Mouse (Mus musculus) heart, embryonic 13.5 days (tissue): Measurements from ENCODE around the gene Krt222. TPM values are rescaled to one million over a fixed set of nuclear protein-coding genes. Genes with fewer than 3 reads are reported as not detected.
A peak's percentile ranks its signal among the peaks of the same experiment; 100 is the strongest.

Experiments
- ATAC-seq: fragments of 200-750 bp; cut with Nextera tagmentation; 2 replicates; pipeline ENCODE4 v1.8.0; 2017; ENCODE audit warnings: moderate TSS enrichment; ENCODE audit not compliant: insufficient number of reproducible peaks, low FRiP score, low TSS enrichment; ENCODE audit errors: extremely low read depth
- H3K27ac ChIP-seq: fragments of 300-500 bp; sonication (generic); replicated peaks from 2 replicates; pipeline ENCODE4 v1.5.1; 2015; ENCODE audit warnings: moderate library complexity, mild to moderate bottlenecking, inconsistent platforms
- H3K27me3 ChIP-seq: fragments of 300-500 bp; sonication (generic); replicated peaks from 2 replicates; pipeline ENCODE4 v1.6.1; 2015; ENCODE audit warnings: mild to moderate bottlenecking, inconsistent platforms
- H3K36me3 ChIP-seq: fragments of 300-500 bp; sonication (generic); 2 replicates; pipeline ENCODE4 v1.6.1; 2015; ENCODE audit warnings: mild to moderate bottlenecking, inconsistent platforms
- H3K4me1 ChIP-seq: fragments of 300-500 bp; sonication (generic); 2 replicates; pipeline ENCODE4 v1.6.1; 2015; ENCODE audit warnings: inconsistent platforms
- H3K4me2 ChIP-seq: fragments of 300-500 bp; sonication (generic); 2 replicates; pipeline ENCODE4 v1.6.1; 2015; ENCODE audit warnings: inconsistent platforms, mild to moderate bottlenecking, moderate library complexity
- H3K4me3 ChIP-seq: fragments of 300-500 bp; sonication (generic); 2 replicates; pipeline ENCODE4 v1.5.1; 2015; ENCODE audit warnings: moderate library complexity, mild to moderate bottlenecking, inconsistent platforms
- H3K9ac ChIP-seq: fragments of 300-500 bp; sonication (generic); 2 replicates; pipeline ENCODE4 v1.6.1; 2015; ENCODE audit warnings: inconsistent platforms, mild to moderate bottlenecking, moderate library complexity
- H3K9me3 ChIP-seq: fragments of 300-500 bp; sonication (generic); 2 replicates; pipeline ENCODE4 v1.6.1; 2016; ENCODE audit warnings: inconsistent platforms
- WGBS: fragments of 180-500 bp; shearing (Covaris S2); methylation state at CpG from one replicate; pipeline ENCODE4 v1.1.7; 2015; ENCODE audit warnings: mixed read lengths; 5-methylcytosine and 5-hydroxymethylcytosine counted together
- polyA plus RNA-seq: library from polyadenylated mRNA; unstranded; fragments of >200 nt; fragmentation: Nextera tagmentation; extraction: Ambion mirVana; gene quantifications from 2 replicates; pipeline ENCODE4 v1.2.1, GENCODE M21; 2015

Gene Krt222
- polyA plus RNA-seq, result 1.7 and 1.9 TPM in 2 replicates

DNA sequence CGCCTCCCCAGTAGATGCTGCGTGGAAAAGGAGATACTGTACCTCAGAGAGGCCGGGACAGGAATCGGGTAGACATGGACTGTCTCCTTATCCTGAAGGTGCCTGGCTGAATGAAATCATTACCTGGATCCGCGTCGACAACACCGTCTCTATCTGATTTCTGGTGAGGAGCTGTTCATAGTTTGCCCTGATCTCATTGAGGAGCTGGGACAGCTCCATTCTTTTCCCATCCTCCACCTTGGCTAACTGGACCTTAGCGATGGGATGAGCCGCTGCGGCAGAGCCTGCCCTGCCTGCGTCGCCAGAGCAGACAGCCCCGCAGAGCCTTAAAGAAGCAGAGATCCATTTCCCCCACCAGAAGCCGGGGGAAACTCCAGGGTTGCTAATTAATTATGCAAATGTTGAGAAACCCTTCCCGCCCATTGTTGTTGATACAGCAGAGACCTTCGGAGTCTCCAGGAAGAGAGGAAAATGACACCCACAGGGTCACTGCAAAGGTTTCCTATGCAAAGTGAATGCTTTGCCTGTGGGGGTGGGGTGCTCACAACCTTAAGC is at the start of gene Krt222:
TSS of gene Krt222 (minus strand) at position 266 of the 555 bp plus-strand sequence.
- no peaks in the 10 kb centered on the region for H3K36me3 ChIP-seq
- peak within 1 kb of the TSS; percentile 73 for H3K9ac ChIP-seq
- 2% methylated on average over 17 of the region's 17 CpGs for WGBS
- H3K4me3 ChIP-seq, result peak within 1 kb of the TSS; percentile 53
- H3K27me3 ChIP-seq, result no peaks in the 10 kb centered on the region
- H3K9me3 ChIP-seq, result no peaks in the 10 kb centered on the region
- peaks cover 11% of the 10 kb centered on the region for H3K4me1 ChIP-seq
- ATAC-seq, result no peak
- peak within 1 kb of the TSS; percentile 33; the same call in 1 of the 2 replicates for H3K27ac ChIP-seq
- H3K4me2 ChIP-seq, result peak within 1 kb of the TSS; percentile 75

DNA sequence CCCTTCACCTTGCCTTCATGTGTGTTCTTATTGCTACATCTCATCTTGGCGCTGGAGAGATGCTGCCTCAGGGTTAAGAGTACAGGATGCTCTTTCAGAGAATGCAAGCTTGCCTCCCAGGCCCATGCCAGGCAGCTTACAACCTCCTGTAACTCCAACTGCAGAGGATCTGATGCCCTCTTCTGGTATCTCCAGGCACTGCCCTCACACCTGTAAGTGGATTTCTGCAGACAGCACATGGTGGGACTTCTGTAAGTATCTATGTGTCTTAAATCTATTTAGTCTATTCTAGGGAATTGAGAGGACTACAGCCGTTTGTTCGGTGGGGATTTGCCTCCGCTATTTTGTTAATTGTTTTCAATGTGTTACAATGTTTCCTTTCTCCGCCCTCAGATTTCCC is 49.0 kb upstream of the Krt222 start:
- H3K27me3 ChIP-seq, result peaks cover 5% of the 10 kb centered on the region; the same call in 1 of the 2 replicates
- H3K4me2 ChIP-seq, result no peak overlapping the region
- no peaks in the 10 kb centered on the region for H3K36me3 ChIP-seq
- 0 out of 2 replicates have a peak, but pooled peaks cover 3% of the 10 kb centered on the region for H3K9me3 ChIP-seq
- no peak overlapping the region for H3K27ac ChIP-seq
- 55% methylated on average over 5 of the region's 5 CpGs for WGBS
- H3K4me3 ChIP-seq, result no peak overlapping the region
- H3K4me1 ChIP-seq, result no peaks in the 10 kb centered on the region
- ATAC-seq, result no peak
- H3K9ac ChIP-seq, result no peak overlapping the region

DNA sequence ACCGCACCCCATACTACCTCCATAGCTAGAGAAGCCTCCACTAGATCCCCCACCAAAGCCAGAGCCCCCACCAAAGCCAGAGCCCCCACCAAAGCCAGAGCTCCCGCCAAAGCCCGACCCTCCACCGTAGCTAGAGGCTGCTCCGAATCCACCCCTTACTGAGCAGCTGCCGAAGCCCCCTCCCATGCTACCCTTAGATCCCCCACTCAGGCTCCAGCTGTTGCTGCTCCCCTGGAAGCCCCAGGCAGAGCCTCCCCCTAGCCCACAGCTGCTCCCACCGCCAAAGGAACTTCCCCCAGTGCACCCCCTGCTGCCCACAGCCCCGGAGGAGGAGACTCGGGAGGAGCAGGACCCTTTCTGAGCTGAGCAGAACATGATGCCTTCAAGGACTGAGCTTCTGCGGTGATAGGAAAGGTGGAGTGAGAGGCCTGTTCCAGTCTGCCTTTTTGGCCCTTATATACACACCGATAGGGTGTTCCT is 41.0 kb upstream of the Krt222 start, which contains the start of gene Krt24:
TSS of gene Krt24 (minus strand) at position 430 of the 480 bp plus-strand sequence.
- Histone ChIP-seq H3K4me2 (no peak within 1 kb of the TSS), H3K9ac (no peak within 1 kb of the TSS), H3K9me3 (no peaks in the 10 kb centered on the region), H3K27ac (no peak within 1 kb of the TSS), H3K4me1 (no peaks in the 10 kb centered on the region), H3K36me3 (no peaks in the 10 kb centered on the region), H3K27me3 (0 out of 2 replicates have a peak, but pooled peaks cover 2% of the 10 kb centered on the region), H3K4me3 (no peak within 1 kb of the TSS)
- no peak for ATAC-seq
- WGBS, result 33% methylated on average over 11 of the region's 11 CpGs

DNA sequence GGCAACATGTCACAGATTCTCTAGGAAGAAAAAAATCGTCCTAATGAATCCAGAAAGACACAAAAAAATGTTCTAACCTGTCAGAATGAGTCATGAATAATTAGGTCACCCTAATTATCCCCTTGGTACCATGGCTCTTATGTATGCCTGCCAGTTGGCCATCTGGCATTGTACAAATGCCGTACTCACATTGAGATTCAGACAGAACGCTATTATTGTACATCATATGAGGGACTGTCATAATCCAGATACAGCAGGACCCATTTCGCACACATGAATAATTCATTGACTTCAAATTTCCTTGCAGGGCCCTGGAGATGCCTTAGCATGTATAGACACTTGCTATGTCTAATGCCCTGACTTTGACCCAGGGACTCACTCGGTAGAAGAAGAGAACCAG is 40.1 kb upstream of the Krt222 start:
- Histone ChIP-seq H3K36me3 (no peaks in the 10 kb centered on the region), H3K27ac (no peak overlapping the region), H3K4me3 (no peak overlapping the region), H3K4me2 (no peak overlapping the region), H3K9ac (no peak overlapping the region), H3K9me3 (no peaks in the 10 kb centered on the region), H3K27me3 (0 out of 2 replicates have a peak, but pooled peaks cover 2% of the 10 kb centered on the region), H3K4me1 (no peaks in the 10 kb centered on the region)
- no peak for ATAC-seq
- 75% methylated on average over 5 of the region's 5 CpGs for WGBS

DNA sequence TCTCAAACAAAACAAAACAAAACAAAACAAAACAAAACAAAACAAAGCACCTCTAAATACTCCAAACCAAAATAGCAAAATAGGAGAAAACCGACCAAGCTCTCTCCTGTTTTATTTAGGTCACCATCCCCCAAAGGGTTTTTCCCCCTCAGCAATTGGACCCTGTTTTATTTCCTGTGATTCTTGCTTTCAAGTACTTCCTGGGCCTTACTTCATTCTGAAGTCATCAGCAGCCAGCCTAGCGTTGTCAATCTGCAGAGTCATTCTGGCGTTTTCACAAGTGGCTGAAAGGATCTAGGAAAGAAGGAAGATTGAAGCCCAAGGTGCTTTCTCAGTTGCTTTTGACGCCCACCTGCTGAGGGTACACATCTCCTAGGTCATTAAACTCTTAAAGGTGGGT is 39.4 kb upstream of the Krt222 start:
- Histone ChIP-seq H3K36me3 (no peaks in the 10 kb centered on the region), H3K9me3 (no peaks in the 10 kb centered on the region), H3K4me1 (no peaks in the 10 kb centered on the region), H3K27me3 (0 out of 2 replicates have a peak, but pooled peaks cover 2% of the 10 kb centered on the region), H3K27ac (no peak overlapping the region), H3K4me3 (no peak overlapping the region), H3K9ac (no peak overlapping the region), H3K4me2 (no peak overlapping the region)
- ATAC-seq, result no peak
- 48% methylated on average over 4 of the region's 4 CpGs for WGBS

DNA sequence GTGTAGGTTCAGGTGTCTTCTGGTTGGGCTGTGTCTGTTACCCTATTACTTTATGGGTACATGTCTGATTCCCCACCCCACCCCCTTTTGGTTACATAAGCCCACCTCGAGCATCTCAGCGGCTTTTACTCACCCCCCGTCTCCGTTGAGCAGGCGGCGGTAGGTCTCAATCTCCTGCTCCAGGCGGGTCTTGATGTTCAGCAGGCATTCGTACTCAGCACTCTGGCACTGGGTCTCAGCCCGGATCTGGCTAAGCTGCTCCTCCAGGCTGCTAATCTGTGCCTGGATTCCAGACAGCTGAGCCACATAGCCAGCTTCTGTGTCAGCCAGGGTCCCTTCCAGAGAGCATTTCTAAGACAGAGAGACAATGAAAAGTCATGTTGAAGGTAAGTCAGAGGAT is 37.2 kb upstream of the Krt222 start:
- no peak for ATAC-seq
- Histone ChIP-seq H3K27me3 (0 out of 2 replicates have a peak, but pooled peaks cover 2% of the 10 kb centered on the region), H3K36me3 (no peaks in the 10 kb centered on the region), H3K4me2 (no peak overlapping the region), H3K4me3 (no peak overlapping the region), H3K9me3 (no peaks in the 10 kb centered on the region), H3K4me1 (no peaks in the 10 kb centered on the region), H3K27ac (no peak overlapping the region), H3K9ac (no peak overlapping the region)
- 41% methylated on average over 9 of the region's 9 CpGs for WGBS

DNA sequence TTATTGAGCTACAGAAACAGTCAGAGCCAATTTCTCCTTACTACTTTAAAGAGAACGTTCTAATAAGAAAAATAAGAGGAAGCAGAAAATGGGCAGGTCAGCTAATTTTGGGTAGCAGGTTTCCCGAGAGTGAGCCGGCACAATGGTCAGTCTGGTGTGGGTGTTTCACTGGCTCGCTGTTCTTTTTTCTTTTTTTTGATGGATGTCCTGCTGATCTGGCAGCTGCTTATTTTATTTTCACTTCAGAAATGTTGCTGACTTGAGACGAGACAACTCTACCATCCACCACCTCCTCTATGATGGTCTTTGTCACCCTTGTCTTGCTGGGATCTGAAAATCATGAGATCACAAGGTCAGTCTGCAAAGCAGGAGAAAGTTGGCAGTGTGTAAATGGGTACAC is 36.1 kb upstream of the Krt222 start:
- Histone ChIP-seq H3K4me2 (no peak overlapping the region), H3K36me3 (no peaks in the 10 kb centered on the region), H3K27me3 (no peaks in the 10 kb centered on the region), H3K4me1 (no peaks in the 10 kb centered on the region), H3K9me3 (no peaks in the 10 kb centered on the region), H3K4me3 (no peak overlapping the region), H3K27ac (no peak overlapping the region), H3K9ac (no peak overlapping the region)
- 73% methylated on average over 5 of the region's 5 CpGs for WGBS
- no peak for ATAC-seq

DNA sequence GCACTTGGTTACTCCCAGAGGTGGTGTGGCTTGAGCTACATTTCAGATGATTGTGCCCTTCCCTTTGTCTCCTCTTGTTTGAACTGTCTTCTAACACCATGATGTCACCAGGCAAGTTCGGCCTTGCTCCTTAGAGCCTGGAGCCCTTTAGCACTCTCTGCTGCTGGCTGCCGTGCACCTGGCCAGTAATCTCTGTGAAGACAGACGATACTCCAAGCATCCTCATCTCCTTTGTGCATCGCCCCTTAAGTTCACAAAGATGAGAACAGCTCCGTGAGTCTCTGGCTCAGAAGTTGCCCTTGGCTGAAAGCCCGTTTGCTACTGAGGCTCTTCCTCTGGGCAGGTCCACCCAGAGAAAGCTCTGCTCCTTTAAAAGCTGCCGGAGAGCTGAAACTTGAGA is 32.9 kb upstream of the Krt222 start:
- no peaks in the 10 kb centered on the region for H3K9me3 ChIP-seq
- H3K4me3 ChIP-seq, result no peak overlapping the region
- H3K36me3 ChIP-seq, result no peaks in the 10 kb centered on the region
- no peaks in the 10 kb centered on the region for H3K27me3 ChIP-seq
- no peak overlapping the region for H3K27ac ChIP-seq
- no peak overlapping the region for H3K9ac ChIP-seq
- no peak overlapping the region for H3K4me2 ChIP-seq
- WGBS, result 48% methylated on average over 7 of the region's 7 CpGs
- no peak for ATAC-seq
- no peaks in the 10 kb centered on the region for H3K4me1 ChIP-seq

DNA sequence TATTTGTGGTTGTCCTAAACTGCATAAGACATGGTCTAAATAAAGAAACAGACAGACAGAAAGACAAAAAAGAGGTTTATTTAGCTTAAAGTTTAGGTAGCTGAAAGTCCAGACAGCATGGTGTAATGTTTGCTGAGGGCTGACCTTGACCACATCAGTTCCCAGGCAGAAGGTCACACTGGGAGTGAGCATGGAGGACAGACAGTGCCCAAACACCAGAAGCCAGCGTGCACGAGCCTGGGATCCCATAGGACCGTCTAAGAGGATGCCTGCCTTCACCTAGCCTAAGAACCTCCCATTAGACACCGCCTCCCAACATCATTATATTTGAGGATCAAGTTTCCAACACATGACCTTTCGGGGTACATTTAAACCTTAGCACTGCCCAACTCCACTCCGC is 31.7 kb upstream of the Krt222 start:
- Histone ChIP-seq H3K4me2 (no peak overlapping the region), H3K9me3 (no peaks in the 10 kb centered on the region), H3K4me1 (no peaks in the 10 kb centered on the region), H3K4me3 (no peak overlapping the region), H3K27ac (no peak overlapping the region), H3K36me3 (no peaks in the 10 kb centered on the region), H3K27me3 (no peaks in the 10 kb centered on the region; the same call in 1 of the 2 replicates), H3K9ac (no peak overlapping the region)
- WGBS, result 66% methylated on average over 6 of the region's 6 CpGs
- no peak for ATAC-seq

DNA sequence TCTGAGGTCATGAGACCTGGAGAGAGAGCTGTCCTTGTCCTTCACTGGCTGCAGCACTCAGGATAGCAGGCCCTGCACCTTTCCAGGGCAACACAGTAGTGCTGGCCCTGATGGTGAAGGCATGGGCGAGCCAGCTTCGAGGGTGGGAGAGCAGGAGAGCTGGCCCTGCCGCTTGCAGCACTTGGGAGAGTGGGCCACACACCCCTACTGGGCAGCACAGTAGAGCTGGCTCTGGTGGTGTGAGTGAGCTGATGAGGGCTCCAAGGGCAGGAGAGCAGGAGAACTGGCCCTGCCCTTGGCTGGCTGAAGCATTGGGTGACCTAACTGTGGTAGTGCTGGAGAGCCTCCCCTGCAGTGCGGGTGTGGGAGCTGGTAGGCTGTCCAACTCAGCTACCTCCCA is 28.8 kb upstream of the Krt222 start:
- no peak for ATAC-seq
- Histone ChIP-seq H3K4me1 (no peaks in the 10 kb centered on the region), H3K9ac (no peak overlapping the region), H3K27me3 (no peaks in the 10 kb centered on the region; the same call in 1 of the 2 replicates), H3K36me3 (no peaks in the 10 kb centered on the region), H3K27ac (no peak overlapping the region), H3K4me3 (no peak overlapping the region), H3K4me2 (no peak overlapping the region), H3K9me3 (no peaks in the 10 kb centered on the region)
- WGBS, result 73% methylated on average over 4 of the region's 4 CpGs

DNA sequence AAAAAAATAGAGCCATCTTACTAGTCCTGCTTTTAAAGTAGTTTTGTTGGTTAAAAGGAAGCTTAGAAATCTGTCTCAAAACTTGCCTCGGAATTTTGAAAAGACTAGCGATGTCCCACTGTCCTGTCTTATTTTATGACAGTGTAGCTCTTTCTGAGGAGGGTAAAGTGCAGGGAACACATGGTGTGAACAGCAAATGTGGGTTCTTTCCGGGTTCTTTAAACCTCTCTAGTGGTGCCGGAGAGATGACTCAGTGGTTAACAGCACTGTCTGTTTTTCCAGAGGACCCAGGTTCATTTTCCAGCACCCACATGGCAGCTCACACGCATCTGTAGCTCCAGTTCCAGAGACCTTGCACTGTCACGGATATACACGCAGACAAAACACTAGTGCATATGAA is 25.3 kb upstream of the Krt222 start:
- Histone ChIP-seq H3K36me3 (no peaks in the 10 kb centered on the region), H3K9me3 (no peaks in the 10 kb centered on the region), H3K4me2 (no peak overlapping the region), H3K9ac (no peak overlapping the region), H3K4me1 (peaks cover 3% of the 10 kb centered on the region; the same call in 1 of the 2 replicates), H3K27me3 (no peaks in the 10 kb centered on the region; the same call in 1 of the 2 replicates), H3K27ac (no peak overlapping the region), H3K4me3 (no peak overlapping the region)
- ATAC-seq, result no peak
- 66% methylated on average over 7 of the region's 7 CpGs for WGBS

DNA sequence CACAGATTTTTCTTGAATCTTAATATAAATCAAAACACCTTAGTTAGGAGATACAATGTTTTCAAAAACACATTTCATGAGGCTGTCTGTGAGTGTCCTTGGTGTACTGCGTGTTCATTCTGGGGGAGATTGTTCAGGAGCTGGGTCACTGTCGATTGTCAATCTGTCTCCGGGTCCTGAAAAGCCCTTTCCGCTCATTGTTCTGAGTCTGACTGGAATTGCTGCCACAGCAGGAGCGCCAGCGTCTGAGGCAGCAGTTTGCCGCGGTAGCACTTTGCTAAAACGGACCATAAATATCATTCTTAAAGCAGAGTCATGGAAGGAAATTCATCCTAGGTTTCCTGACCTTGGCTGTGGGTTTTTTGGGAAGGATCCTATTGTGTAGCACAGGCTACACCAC is 21.9 kb upstream of the Krt222 start:
- Histone ChIP-seq H3K4me3 (no peak overlapping the region), H3K36me3 (no peaks in the 10 kb centered on the region), H3K27me3 (no peaks in the 10 kb centered on the region), H3K9me3 (no peaks in the 10 kb centered on the region), H3K27ac (peak overlapping the region; percentile 76), H3K9ac (no peak overlapping the region), H3K4me2 (no peak overlapping the region), H3K4me1 (peaks cover 3% of the 10 kb centered on the region; the same call in 1 of the 2 replicates)
- ATAC-seq, result no peak
- 46% methylated on average over 9 of the region's 9 CpGs for WGBS
